In genomic region chr2:91220501-91220900, GRCm38 (mm10) we compare ENCODE assay signal across 23 mouse cellular contexts.
"Had no signal": no experiment of that assay in that cellular context is flagged by ENCODE, and none has a peak within 500 bp of the region (broad histone marks: within the 10 kb centered on the region; RNA-seq: fewer than 3 reads in every experiment).

No protein-coding gene starts in this region.

- H3K4me3 ChIP-seq: heart, adult 2 months; heart, embryonic 12.5 days; hindbrain, embryonic 10.5 days; hindbrain, embryonic 12.5 days; intestine, embryonic 15.5 days; layer of hippocampus, adult 2 months; left cerebral cortex, adult 2 months; limb, embryonic 10.5 days; limb, embryonic 12.5 days; liver, embryonic 13.5 days; liver, embryonic 15.5 days had no signal

- H3K27ac ChIP-seq: heart, adult 2 months; hindbrain, embryonic 10.5 days; hindbrain, embryonic 12.5 days; hindbrain, embryonic 14.5 days; intestine, embryonic 15.5 days; layer of hippocampus, adult 2 months; left cerebral cortex, adult 2 months; limb, embryonic 10.5 days; limb, embryonic 12.5 days; liver, embryonic 13.5 days; liver, embryonic 15.5 days had no signal

- H3K27me3 ChIP-seq: heart, embryonic 12.5 days; hindbrain, embryonic 12.5 days; intestine, embryonic 15.5 days; limb, embryonic 12.5 days; liver, embryonic 13.5 days; liver, embryonic 15.5 days had no signal

- DNase-seq: gastrocnemius, postnatal 14 days; gastrocnemius, postnatal 36 days; heart, adult 11 months; heart, adult 2 months; heart, postnatal 10 days; heart, postnatal 4 days; kidney, adult 18-20 months; kidney, adult 8-10 months; kidney, postnatal 10 days; kidney, postnatal 25 days; kidney, postnatal 4 days; liver; liver, embryonic 13.5 days had no signal

- H3K36me3 ChIP-seq: intestine, embryonic 15.5 days; liver, embryonic 13.5 days; liver, embryonic 15.5 days had no signal

- H3K4me1 ChIP-seq: heart, embryonic 12.5 days; hindbrain, embryonic 10.5 days; hindbrain, embryonic 12.5 days; intestine, embryonic 15.5 days; limb, embryonic 10.5 days; limb, embryonic 12.5 days; liver, embryonic 13.5 days had no signal

- H3K9me3 ChIP-seq: heart, embryonic 12.5 days; hindbrain, embryonic 10.5 days; hindbrain, embryonic 12.5 days; intestine, embryonic 15.5 days; limb, embryonic 10.5 days; limb, embryonic 12.5 days; liver, embryonic 13.5 days; liver, embryonic 15.5 days had no signal
